Mouse (Mus musculus): ENCODE results near the gene Cab39l. TPM values are rescaled to one million over a fixed set of nuclear protein-coding genes. Genes with fewer than 3 reads are reported as not detected.

The Cab39l gene
- polyA plus RNA-seq, 1 experiment, result 5.5 TPM

- TF ChIP-seq CTCF (IDR thresholded peaks at IDR 0.05; ENCODE audit: borderline replicate concordance, control insufficient read depth, extremely low read depth, insufficient read depth, low read length, poor library complexity) (no peak), POLR2A (IDR thresholded peaks at IDR 0.05; ENCODE audit: control insufficient read depth, extremely low read depth, insufficient read depth, low read length, poor library complexity) (no peak)
- H3K36me3 ChIP-seq (ENCODE audit: control insufficient read depth, insufficient read depth, low read length), result no peaks in the 10 kb centered on the region
- no peak overlapping the region for H3K27ac ChIP-seq (ENCODE audit: control insufficient read depth, insufficient read depth, low read length)
Measured at GRCm38 (mm10) chr14:59546162-59546880, 105.5 kb downstream of the Cab39l start.

GRCm38 (mm10) chr14:59547530-59547929 is 106.8 kb downstream of the Cab39l start:
- TF ChIP-seq CTCF (IDR thresholded peaks at IDR 0.05; ENCODE audit: borderline replicate concordance, control insufficient read depth, extremely low read depth, insufficient read depth, low read length, poor library complexity) (no peak), POLR2A (IDR thresholded peaks at IDR 0.05; ENCODE audit: control insufficient read depth, extremely low read depth, insufficient read depth, low read length, poor library complexity) (no peak)
- Histone ChIP-seq H3K27ac (ENCODE audit: control insufficient read depth, insufficient read depth, low read length) (no peak overlapping the region), H3K4me3 (ENCODE audit: control insufficient read depth, insufficient read depth, low read length) (no peak overlapping the region), H3K36me3 (ENCODE audit: control insufficient read depth, insufficient read depth, low read length) (no peaks in the 10 kb centered on the region), H3K4me1 (replicated peaks; ENCODE audit: control insufficient read depth, insufficient read depth, low read length) (0 out of 2 replicates have a peak, but pooled peaks cover under 1% of the 10 kb centered on the region), H3K27me3 (ENCODE audit: control insufficient read depth, insufficient read depth, low read length) (no peaks in the 10 kb centered on the region)
- WGBS, result 94% methylated on average over 5 of the region's 5 CpGs
- no peak for DNase-seq

More at GRCm38 (mm10) chr14:59546162-59546880, 105.5 kb downstream of the Cab39l start:
- Histone ChIP-seq H3K27me3 (ENCODE audit: control insufficient read depth, insufficient read depth, low read length) (no peaks in the 10 kb centered on the region), H3K4me3 (ENCODE audit: control insufficient read depth, insufficient read depth, low read length) (no peak overlapping the region), H3K4me1 (replicated peaks; ENCODE audit: control insufficient read depth, insufficient read depth, low read length) (no peaks in the 10 kb centered on the region)
- 97% methylated on average over 7 of the region's 7 CpGs for WGBS
- no peak for DNase-seq

GRCm38 (mm10) chr14:59548532-59548931 is 107.8 kb downstream of the Cab39l start:
- Histone ChIP-seq H3K36me3 (ENCODE audit: control insufficient read depth, insufficient read depth, low read length) (no peaks in the 10 kb centered on the region), H3K27me3 (ENCODE audit: control insufficient read depth, insufficient read depth, low read length) (no peaks in the 10 kb centered on the region), H3K27ac (ENCODE audit: control insufficient read depth, insufficient read depth, low read length) (no peak overlapping the region), H3K4me3 (ENCODE audit: control insufficient read depth, insufficient read depth, low read length) (no peak overlapping the region), H3K4me1 (replicated peaks; ENCODE audit: control insufficient read depth, insufficient read depth, low read length) (0 out of 2 replicates have a peak, but pooled peaks cover 2% of the 10 kb centered on the region)
- no peak for DNase-seq
- WGBS, result 92% methylated on average over 2 of the region's 2 CpGs
- TF ChIP-seq CTCF (IDR thresholded peaks at IDR 0.05; ENCODE audit: borderline replicate concordance, control insufficient read depth, extremely low read depth, insufficient read depth, low read length, poor library complexity), result no peak

GRCm38 (mm10) chr14:59549106-59549505 is 108.3 kb downstream of the Cab39l start:
- WGBS, result 96% methylated on average over 6 of the region's 6 CpGs
- 0 out of 2 replicates have a peak, but pooled peaks cover 2% of the 10 kb centered on the region for H3K4me1 ChIP-seq (replicated peaks; ENCODE audit: control insufficient read depth, insufficient read depth, low read length)
- H3K4me3 ChIP-seq (ENCODE audit: control insufficient read depth, insufficient read depth, low read length), result no peak overlapping the region
- no peak for DNase-seq
- no peaks in the 10 kb centered on the region for H3K27me3 ChIP-seq (ENCODE audit: control insufficient read depth, insufficient read depth, low read length)
- TF ChIP-seq POLR2A (IDR thresholded peaks at IDR 0.05; ENCODE audit: control insufficient read depth, extremely low read depth, insufficient read depth, low read length, poor library complexity) (no peak), CTCF (IDR thresholded peaks at IDR 0.05; ENCODE audit: borderline replicate concordance, control insufficient read depth, extremely low read depth, insufficient read depth, low read length, poor library complexity) (no peak)
- H3K27ac ChIP-seq (ENCODE audit: control insufficient read depth, insufficient read depth, low read length), result no peak overlapping the region
- no peaks in the 10 kb centered on the region for H3K36me3 ChIP-seq (ENCODE audit: control insufficient read depth, insufficient read depth, low read length)

GRCm38 (mm10) chr14:59550841-59551240 is 110.1 kb downstream of the Cab39l start:
- Histone ChIP-seq H3K4me1 (replicated peaks; ENCODE audit: control insufficient read depth, insufficient read depth, low read length) (peaks cover 7% of the 10 kb centered on the region; the same call in 1 of the 2 replicates), H3K27me3 (ENCODE audit: control insufficient read depth, insufficient read depth, low read length) (no peaks in the 10 kb centered on the region), H3K36me3 (ENCODE audit: control insufficient read depth, insufficient read depth, low read length) (no peaks in the 10 kb centered on the region), H3K4me3 (ENCODE audit: control insufficient read depth, insufficient read depth, low read length) (no peak overlapping the region), H3K27ac (ENCODE audit: control insufficient read depth, insufficient read depth, low read length) (no peak overlapping the region)
- WGBS, result 96% methylated on average over 2 of the region's 2 CpGs
- TF ChIP-seq CTCF (IDR thresholded peaks at IDR 0.05; ENCODE audit: borderline replicate concordance, control insufficient read depth, extremely low read depth, insufficient read depth, low read length, poor library complexity), result no peak
- TF ChIP-seq POLR2A (IDR thresholded peaks at IDR 0.05; ENCODE audit: control insufficient read depth, extremely low read depth, insufficient read depth, low read length, poor library complexity), result no peak
- DNase-seq, result no peak

GRCm38 (mm10) chr14:59551956-59552355 is 111.2 kb downstream of the Cab39l start:
- H3K27me3 ChIP-seq (ENCODE audit: control insufficient read depth, insufficient read depth, low read length), result no peaks in the 10 kb centered on the region
- H3K4me3 ChIP-seq (ENCODE audit: control insufficient read depth, insufficient read depth, low read length), result no peak overlapping the region
- DNase-seq, result no peak
- no peaks in the 10 kb centered on the region for H3K36me3 ChIP-seq (ENCODE audit: control insufficient read depth, insufficient read depth, low read length)
- peaks cover 7% of the 10 kb centered on the region; the same call in 1 of the 2 replicates for H3K4me1 ChIP-seq (replicated peaks; ENCODE audit: control insufficient read depth, insufficient read depth, low read length)
- H3K27ac ChIP-seq (ENCODE audit: control insufficient read depth, insufficient read depth, low read length), result no peak overlapping the region
- TF ChIP-seq CTCF (IDR thresholded peaks at IDR 0.05; ENCODE audit: borderline replicate concordance, control insufficient read depth, extremely low read depth, insufficient read depth, low read length, poor library complexity) (no peak), POLR2A (IDR thresholded peaks at IDR 0.05; ENCODE audit: control insufficient read depth, extremely low read depth, insufficient read depth, low read length, poor library complexity) (no peak)
- 93% methylated on average over 8 of the region's 8 CpGs for WGBS

Measured in thymus, adult 2 months (tissue).